Mouse (Mus musculus) brown adipose tissue, adult 24 weeks (tissue): Measurements from ENCODE around the gene Rreb1. TPM values are rescaled to one million over a fixed set of nuclear protein-coding genes. Genes with fewer than 3 reads are reported as not detected.

ENCODE experiments used
- H3K27ac ChIP-seq: fragments of 200-500 bp; replicated peaks from 2 replicates; pipeline ENCODE4 v1.5.1; 2012; ENCODE audit warnings: low read depth, mild to moderate bottlenecking, low read length
- H3K4me1 ChIP-seq: fragments of 200-500 bp; 2 replicates; pipeline ENCODE4 v1.6.1; 2012; ENCODE audit warnings: low read length, mixed read lengths; ENCODE audit not compliant: control insufficient read depth, insufficient read depth, insufficient read length
- H3K4me3 ChIP-seq: fragments of 200-500 bp; 2 replicates; pipeline ENCODE4 v1.5.1; 2012; ENCODE audit warnings: low read depth, mild to moderate bottlenecking, low read length, moderate library complexity; ENCODE audit not compliant: insufficient read depth
- polyA plus RNA-seq: library from polyadenylated mRNA; stranded (reverse); fragments of >200 nt; gene quantifications from 2 replicates; pipeline ENCODE4 v1.2.4, GENCODE M21; 2012; ENCODE audit not compliant: missing spikeins, insufficient read depth, insufficient read length

Gene Rreb1
- polyA plus RNA-seq, 1 experiment, result 43.1 TPM

GRCm38 (mm10) chr13:37930621-37931020 lies 152.4 kb downstream of the Rreb1 start:
- Histone ChIP-seq H3K27ac (no peak overlapping the region), H3K4me3 (no peak overlapping the region), H3K4me1 (no peaks in the 10 kb centered on the region)

GRCm38 (mm10) chr13:37931210-37931922 lies 153.2 kb downstream of the Rreb1 start:
- no peak overlapping the region for H3K27ac ChIP-seq
- H3K4me1 ChIP-seq, result no peaks in the 10 kb centered on the region
- H3K4me3 ChIP-seq, result no peak overlapping the region

- H3K4me3 ChIP-seq, result no peak overlapping the region
- 0 out of 2 replicates have a peak overlapping the region, but pooled peaks have one; percentile 8 for H3K27ac ChIP-seq
- H3K4me1 ChIP-seq, result no peaks in the 10 kb centered on the region
Measured at GRCm38 (mm10) chr13:37934075-37934474, 155.9 kb downstream of the Rreb1 start.

GRCm38 (mm10) chr13:37934920-37935319 lies 156.7 kb downstream of the Rreb1 start:
- Histone ChIP-seq H3K4me3 (no peak overlapping the region), H3K4me1 (peaks cover 2% of the 10 kb centered on the region; the same call in 1 of the 2 replicates), H3K27ac (no peak overlapping the region)

GRCm38 (mm10) chr13:37936351-37936750 lies 158.2 kb downstream of the Rreb1 start:
- H3K4me3 ChIP-seq, result no peak overlapping the region
- no peak overlapping the region for H3K27ac ChIP-seq
- peaks cover 11% of the 10 kb centered on the region for H3K4me1 ChIP-seq

GRCm38 (mm10) chr13:37940167-37940566 lies 162.0 kb downstream of the Rreb1 start:
- H3K4me3 ChIP-seq, result no peak overlapping the region
- H3K4me1 ChIP-seq, result peaks cover 25% of the 10 kb centered on the region
- H3K27ac ChIP-seq, result peak overlapping the region; percentile 63

GRCm38 (mm10) chr13:37940649-37941048 lies 162.4 kb downstream of the Rreb1 start:
- Histone ChIP-seq H3K27ac (peak overlapping the region; percentile 63), H3K4me3 (no peak overlapping the region), H3K4me1 (peaks cover 25% of the 10 kb centered on the region)

- peak overlapping the region; percentile 79 for H3K27ac ChIP-seq
- peaks cover 25% of the 10 kb centered on the region for H3K4me1 ChIP-seq
- no peak overlapping the region for H3K4me3 ChIP-seq
Measured at GRCm38 (mm10) chr13:37941138-37941645, 163.0 kb downstream of the Rreb1 start.

- H3K27ac ChIP-seq, result peak overlapping the region; percentile 79
- no peak overlapping the region for H3K4me3 ChIP-seq
- peaks cover 25% of the 10 kb centered on the region for H3K4me1 ChIP-seq
Measured at GRCm38 (mm10) chr13:37941950-37942886, 164.0 kb downstream of the Rreb1 start.

- Histone ChIP-seq H3K27ac (peak overlapping the region; percentile 19; the same call in 1 of the 2 replicates), H3K4me3 (no peak overlapping the region)
Measured at GRCm38 (mm10) chr13:37942887-37943331, 164.7 kb downstream of the Rreb1 start.

GRCm38 (mm10) chr13:37943466-37943865 lies 165.3 kb downstream of the Rreb1 start:
- Histone ChIP-seq H3K27ac (peak overlapping the region; percentile 65), H3K4me1 (peaks cover 25% of the 10 kb centered on the region), H3K4me3 (no peak overlapping the region)

More at GRCm38 (mm10) chr13:37942887-37943331, 164.7 kb downstream of the Rreb1 start:
- H3K4me1 ChIP-seq, result peaks cover 25% of the 10 kb centered on the region

- Histone ChIP-seq H3K4me3 (no peak overlapping the region), H3K4me1 (peaks cover 25% of the 10 kb centered on the region), H3K27ac (no peak overlapping the region; the same call in 1 of the 2 replicates)
Measured at GRCm38 (mm10) chr13:37944306-37944705, 166.1 kb downstream of the Rreb1 start.

- H3K27ac ChIP-seq, result no peak overlapping the region
- H3K4me1 ChIP-seq, result peaks cover 18% of the 10 kb centered on the region
- no peak overlapping the region for H3K4me3 ChIP-seq
Measured at GRCm38 (mm10) chr13:37945392-37945791, 167.2 kb downstream of the Rreb1 start.

GRCm38 (mm10) chr13:37946734-37947133 lies 168.5 kb downstream of the Rreb1 start:
- H3K4me3 ChIP-seq, result no peak overlapping the region
- no peak overlapping the region for H3K27ac ChIP-seq

GRCm38 (mm10) chr13:37952981-37953380 lies 174.8 kb downstream of the Rreb1 start:
- Histone ChIP-seq H3K27ac (no peak overlapping the region), H3K4me1 (no peaks in the 10 kb centered on the region), H3K4me3 (no peak overlapping the region)

More at GRCm38 (mm10) chr13:37946734-37947133, 168.5 kb downstream of the Rreb1 start:
- peaks cover 10% of the 10 kb centered on the region for H3K4me1 ChIP-seq
